Mouse (Mus musculus) WW6 (cell line): Measurements from ENCODE around the gene Apc2.
"Not testable (repeated sequence)": the region's sequence is repeated elsewhere in the genome, so short reads cannot be mapped to it uniquely, and the experiment has no call there.

Source experiments
- DNase-seq: peaks from one replicate; pipeline ENCODE4 v3.0.0-alpha.2; 2013; ENCODE audit warnings: low read depth, low spot score

Gene Apc2

GRCm38 (mm10) chr10:80295618-80296425 lies at the start of gene Apc2:
Gene Apc2, plus strand, starts transcription at chr10:80295977.
- no peak for DNase-seq

DNA sequence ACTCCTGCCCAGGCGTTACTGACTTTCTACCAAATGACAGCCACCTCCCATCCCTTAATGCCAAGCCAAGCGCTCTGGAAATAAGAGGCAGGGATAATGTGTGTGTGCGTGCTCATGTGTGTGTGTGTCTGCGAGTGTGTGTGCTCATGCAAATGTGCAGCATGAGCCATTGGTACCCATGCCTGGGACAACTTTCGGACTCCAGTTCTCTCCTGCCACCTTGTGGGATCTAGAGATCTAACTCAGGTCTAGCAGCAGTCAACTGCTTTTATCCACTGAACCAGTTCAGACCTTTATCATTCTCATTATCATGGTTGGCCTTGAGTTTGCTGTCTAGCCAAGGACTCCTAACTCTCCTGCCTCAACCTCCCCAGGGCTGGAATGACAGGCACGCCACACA lies 47.9 kb upstream of the Apc2 start:
- no peak for DNase-seq

GRCm38 (mm10) chr10:80248437-80248836 lies 47.3 kb upstream of the Apc2 start:
- not testable (repeated sequence) for DNase-seq

GRCm38 (mm10) chr10:80248971-80249640 lies 46.7 kb upstream of the Apc2 start, which contains the start of gene Ndufs7:
Gene Ndufs7, plus strand, starts transcription at chr10:80249121.
- peak; percentile 85 for DNase-seq

GRCm38 (mm10) chr10:80250059-80250458 lies 45.7 kb upstream of the Apc2 start:
- no peak for DNase-seq

GRCm38 (mm10) chr10:80250573-80250972 lies 45.2 kb upstream of the Apc2 start:
- no peak for DNase-seq

DNA sequence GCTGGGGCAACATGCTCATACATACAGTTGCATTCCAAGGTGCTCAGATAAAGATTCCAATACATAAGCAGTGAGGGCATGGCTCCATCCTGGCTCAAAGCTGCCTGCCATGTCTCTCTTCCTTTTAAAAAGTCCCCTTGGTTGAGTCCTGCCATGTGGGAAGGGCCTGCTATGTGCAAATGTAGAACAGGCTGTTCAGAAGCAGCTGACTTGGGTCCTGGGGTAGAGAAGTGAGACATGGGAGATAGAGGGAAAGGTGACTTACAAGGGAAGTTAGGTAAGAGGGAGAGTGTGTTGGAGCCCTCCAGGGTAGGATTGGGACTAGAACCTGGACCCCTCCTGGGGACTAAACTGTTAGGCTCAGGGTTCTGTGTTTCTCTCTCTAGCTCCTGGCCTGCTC lies 43.8 kb upstream of the Apc2 start:
- DNase-seq = no peak

- no peak for DNase-seq
Measured at GRCm38 (mm10) chr10:80252493-80253274, 43.1 kb upstream of the Apc2 start.

DNA sequence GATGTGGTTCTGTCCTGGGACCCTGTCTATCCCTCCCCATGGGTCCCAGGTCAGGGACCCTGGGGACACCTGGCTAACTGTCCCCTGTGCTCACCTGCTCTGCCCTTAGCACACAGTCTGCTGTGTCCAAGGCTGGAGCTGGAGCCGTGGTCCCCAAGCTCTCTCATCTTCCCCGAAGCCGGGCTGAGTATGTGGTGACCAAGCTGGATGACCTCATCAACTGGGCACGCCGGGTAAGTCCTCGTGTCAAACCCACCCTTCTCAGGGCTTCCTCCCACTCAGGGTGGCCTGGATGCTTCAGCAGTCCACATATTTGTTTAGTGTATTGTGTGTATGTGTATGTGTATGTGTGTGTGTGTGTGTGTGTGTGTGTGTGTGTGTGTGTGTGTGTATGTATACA lies 42.2 kb upstream of the Apc2 start:
- DNase-seq = no peak

GRCm38 (mm10) chr10:80254331-80255297 lies 41.2 kb upstream of the Apc2 start:
- no peak for DNase-seq

DNA sequence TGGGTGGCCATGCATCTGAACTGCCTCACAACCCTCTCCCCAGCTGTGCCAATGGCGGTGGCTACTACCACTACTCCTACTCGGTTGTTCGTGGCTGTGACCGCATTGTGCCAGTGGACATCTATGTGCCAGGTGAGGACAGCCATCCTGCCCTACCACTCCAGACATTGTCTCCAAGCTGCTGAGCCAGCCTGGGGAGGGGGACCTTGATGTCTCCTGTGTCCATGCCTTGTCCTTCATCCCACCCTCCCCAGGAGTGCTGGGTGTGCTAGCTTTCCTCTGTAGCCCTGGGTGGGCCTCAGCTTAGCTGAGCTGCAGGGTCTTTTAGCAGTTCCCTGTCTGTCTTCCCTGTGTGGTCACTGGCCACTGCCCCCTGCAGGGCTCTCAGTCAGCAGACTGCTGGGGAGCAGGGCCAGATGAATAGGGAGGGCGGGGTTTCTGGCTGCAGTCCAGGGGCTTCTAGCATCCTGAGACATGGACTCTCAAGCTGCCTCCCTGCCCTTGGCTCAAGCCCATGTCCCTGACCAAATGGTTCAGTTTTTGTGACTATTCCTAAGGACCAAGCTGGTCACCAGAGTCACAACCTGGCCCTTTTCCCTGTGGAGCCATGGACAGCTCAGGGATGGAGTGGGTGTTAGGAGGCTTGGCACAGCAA lies 39.8 kb upstream of the Apc2 start:
- DNase-seq = no peak

DNA sequence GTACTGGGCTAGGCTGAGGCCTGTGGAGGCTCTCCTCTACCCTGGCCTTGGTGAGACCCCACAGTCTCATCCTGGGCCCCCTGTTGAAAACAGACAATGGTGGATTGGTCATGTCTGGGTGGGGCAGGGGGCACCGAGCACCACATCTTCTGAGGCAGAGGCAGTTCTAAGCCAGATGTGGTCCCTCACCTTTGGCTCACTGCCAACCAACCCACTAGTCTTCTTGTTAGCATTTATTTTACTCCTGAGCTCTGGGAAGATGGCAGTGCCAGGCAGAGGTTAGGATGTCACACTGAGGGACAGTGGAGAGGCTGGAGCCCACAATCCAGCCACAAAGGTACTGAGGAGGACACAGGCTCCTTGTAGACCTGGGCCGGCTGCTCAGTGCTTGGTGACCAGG lies 37.8 kb upstream of the Apc2 start:
- DNase-seq = no peak

DNA sequence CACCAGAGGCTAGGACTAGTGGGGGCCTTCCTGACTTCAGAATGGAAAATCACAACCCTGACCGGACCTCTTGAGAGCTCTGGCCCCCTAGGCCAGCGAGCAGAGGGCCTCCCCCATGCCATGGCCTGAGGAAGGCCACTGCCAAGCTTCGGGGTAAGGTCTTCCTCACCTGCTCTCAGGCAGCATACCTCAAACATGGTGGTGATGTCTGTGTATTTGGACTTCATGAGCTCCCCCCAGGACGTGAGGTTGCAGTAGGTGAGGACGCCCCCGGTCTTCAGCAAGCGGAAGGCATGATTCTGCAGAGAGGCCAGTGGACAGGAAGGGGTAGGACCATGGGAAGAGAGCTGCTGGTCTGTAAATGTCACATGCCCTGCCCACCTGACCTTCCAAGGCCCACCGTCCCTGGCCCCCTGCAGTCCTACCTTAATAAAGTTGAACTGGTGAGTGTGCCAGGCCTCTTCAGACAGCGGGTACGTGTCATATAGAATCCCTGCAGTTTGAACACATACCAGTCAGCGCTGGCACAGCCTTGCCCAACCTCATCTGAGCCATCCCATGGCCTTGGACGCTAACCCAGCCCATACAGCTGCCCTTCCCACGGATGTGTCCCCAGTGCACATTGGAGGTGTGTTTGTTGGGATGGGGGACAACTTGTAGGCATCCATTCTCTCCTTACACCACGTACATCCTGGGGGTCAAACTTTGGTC lies 36.9 kb upstream of the Apc2 start:
- no peak for DNase-seq

DNA sequence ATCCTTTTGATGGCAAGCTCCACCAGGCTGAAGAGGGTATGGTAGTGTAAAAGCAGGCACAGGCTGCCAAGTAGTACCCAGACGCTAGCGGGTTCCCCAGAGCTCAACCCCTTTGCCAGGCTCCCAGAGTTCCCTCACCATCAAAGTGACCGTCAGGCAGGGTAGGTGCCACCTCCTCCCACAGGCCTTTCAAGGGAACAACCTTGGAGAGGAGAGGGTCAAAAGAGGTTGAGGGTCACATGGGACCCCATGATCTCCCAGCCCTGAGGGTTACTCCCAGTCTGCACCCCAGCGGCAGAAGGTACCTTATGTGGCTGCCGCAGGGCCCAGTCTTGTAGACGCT lies 36.3 kb upstream of the Apc2 start:
- DNase-seq = no peak

DNA sequence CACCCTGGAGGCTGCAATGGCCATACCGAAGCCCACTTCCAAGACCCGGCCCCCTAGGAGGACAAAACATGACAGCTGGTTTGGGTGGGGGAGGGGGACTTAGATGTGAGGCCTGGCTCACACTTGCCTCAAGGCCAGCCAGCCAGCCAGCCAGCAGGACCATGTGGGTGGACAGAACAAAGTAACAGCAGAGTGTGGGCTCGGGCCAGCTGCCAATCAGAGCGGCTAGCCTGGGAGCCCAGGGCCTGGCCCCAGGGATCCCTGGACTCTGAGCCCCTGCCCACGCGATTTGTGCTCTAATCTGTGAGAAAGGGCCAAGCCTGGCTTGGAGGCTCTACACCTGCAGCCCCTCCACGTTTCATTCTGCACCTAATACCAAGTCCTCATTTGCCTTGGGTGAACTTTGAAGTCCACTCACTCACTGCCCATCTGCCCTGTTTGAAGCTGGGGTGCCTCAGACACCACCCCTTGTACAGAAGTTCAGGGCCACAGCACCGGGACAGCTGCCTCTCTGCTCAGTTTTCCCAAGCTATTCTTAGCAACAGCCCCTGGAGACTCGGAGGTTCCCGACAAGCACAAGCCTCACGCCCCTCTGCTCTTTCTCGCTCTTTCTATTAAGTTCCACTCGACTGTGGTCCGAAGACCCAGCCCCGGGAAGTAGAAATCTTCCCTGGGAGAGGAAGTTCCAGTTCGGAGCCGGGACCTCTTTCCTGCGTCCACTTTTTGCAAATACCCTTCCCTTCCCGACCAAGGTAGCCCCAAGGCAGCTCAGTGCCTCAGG lies 35.7 kb upstream of the Apc2 start:
- DNase-seq = no peak

DNA sequence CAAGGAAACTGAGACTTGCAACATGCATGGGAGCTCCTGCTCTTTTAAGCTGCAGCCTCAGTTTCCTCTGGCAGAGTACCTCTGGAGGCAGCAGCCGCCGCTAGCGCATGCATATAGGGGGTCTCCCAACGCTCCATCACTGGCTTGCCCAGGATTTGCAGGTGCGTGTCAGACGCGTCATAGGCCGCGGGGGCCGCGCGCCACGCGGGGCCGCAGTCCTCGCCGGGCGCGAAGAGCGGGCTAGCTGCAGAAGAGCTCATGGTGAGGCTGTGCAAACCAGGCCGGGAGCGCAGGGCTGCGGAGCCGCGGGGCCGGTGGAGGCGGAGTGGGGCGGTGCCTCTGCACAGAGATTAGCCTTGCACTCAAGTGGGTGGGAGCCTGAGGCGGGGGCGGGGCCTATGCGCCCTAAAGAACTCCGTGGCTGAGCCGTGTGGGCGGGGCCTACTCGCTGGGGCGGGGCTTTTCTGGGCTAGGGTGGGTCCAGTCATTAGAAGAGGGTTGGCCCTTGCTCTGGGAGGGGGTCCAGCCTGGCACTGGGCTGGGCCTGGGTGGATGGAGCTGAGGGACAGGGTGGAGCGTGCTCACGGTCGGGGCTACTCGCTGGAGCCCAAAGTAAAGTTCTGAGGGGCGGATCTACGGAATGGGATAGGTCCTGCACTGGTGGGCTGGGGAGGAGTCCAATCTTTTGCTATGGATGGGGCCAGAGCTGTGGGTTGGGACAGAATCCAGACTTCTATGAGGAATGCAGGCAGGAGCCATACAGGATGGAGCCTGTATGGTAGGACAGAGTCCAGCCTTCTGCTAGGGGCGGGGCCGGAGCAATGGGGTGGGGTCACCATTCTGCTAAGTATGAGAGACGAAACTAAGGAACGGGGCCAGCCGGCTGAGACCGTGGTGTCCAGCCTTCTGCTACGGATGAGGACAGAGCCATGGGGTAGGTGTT lies 34.9 kb upstream of the Apc2 start, which contains the start of the genes Gamt and Dazap1:
TSS of gene Gamt (minus strand) at position 371 of the 943 bp plus-strand sequence.
TSS of gene Dazap1 (plus strand) at position 845 of the 943 bp plus-strand sequence.
- peak; percentile 87 for DNase-seq

DNA sequence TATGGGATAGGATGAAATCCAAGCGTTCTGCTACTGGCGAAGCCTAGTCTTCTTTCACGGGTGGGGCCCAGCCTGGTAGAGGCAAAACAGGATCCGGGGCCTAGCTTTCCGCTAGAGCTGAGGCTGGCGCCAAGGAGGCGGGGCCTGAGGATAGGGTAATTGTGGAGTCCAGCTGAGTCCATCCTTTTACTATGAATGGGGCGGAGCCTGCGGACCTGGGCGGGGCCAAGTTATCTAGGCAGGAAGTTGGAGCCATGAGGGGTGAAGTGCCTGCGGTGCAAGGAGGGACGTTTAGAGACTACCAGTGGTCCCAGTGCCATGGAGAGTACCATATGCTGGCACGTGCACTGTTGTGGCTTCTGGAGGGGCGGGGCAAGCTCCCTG lies 34.2 kb upstream of the Apc2 start:
- DNase-seq = peak; percentile 72

GRCm38 (mm10) chr10:80262169-80262568 lies 33.6 kb upstream of the Apc2 start:
- DNase-seq = no peak
